Mouse (Mus musculus) spleen, postnatal 0 days (tissue): ENCODE data around the gene Tmem88b. TPM values are rescaled to one million over a fixed set of nuclear protein-coding genes. Genes with fewer than 3 reads are reported as not detected.

ENCODE experiments used
- polyA plus RNA-seq: library from polyadenylated mRNA; unstranded; fragments of >200 nt; fragmentation: Nextera tagmentation; extraction: Ambion mirVana; gene quantifications from 2 replicates; pipeline ENCODE4 v1.2.1, GENCODE M21; 2015

The Tmem88b gene
- polyA plus RNA-seq, result 0.05 TPM in 2 replicates

GRCm38 (mm10) chr4:155785819-155786218 is at the start of gene Tmem88b:
Gene Tmem88b (minus strand): TSS chr4:155785874.

GRCm38 (mm10) chr4:155831205-155831766 is 45.6 kb upstream of the Tmem88b start, which contains the start of gene Aurkaip1:
Gene Aurkaip1 (plus strand): TSS chr4:155831272.

GRCm38 (mm10) chr4:155811929-155812664 is 26.4 kb upstream of the Tmem88b start, which contains the start of gene Ccnl2:
Gene Ccnl2 (plus strand): TSS chr4:155812489.

GRCm38 (mm10) chr4:155802741-155803339 is 17.2 kb upstream of the Tmem88b start, which contains the start of gene Mrpl20:
Gene Mrpl20 (plus strand): TSS chr4:155802878.

GRCm38 (mm10) chr4:155790021-155790489 is 4.4 kb upstream of the Tmem88b start, which contains the start of gene Ankrd65:
Gene Ankrd65 (plus strand): TSS chr4:155790439.

GRCm38 (mm10) chr4:155774280-155774754 is 11.4 kb downstream of the Tmem88b start, which contains the start of gene Vwa1:
Gene Vwa1 (minus strand): TSS chr4:155774698.

GRCm38 (mm10) chr4:155760613-155761355 is 24.9 kb downstream of the Tmem88b start, which contains the start of gene Atad3a:
Gene Atad3a (minus strand): TSS chr4:155761093.

GRCm38 (mm10) chr4:155734350-155734941 is 51.2 kb downstream of the Tmem88b start, which contains the start of gene Tmem240:
Gene Tmem240 (plus strand): TSS chr4:155734800.

Other genes starting within 250 kb of the Tmem88b start
- gene Nadk, start 223.5 kb downstream of the Tmem88b start, polyA plus RNA-seq, result 48.0 and 55.7 TPM in 2 replicates
- 7.6 and 7.7 TPM in 2 replicates for gene Slc35e2, start 184.5 kb downstream of the Tmem88b start, polyA plus RNA-seq
- gene Cdk11b, start 161.0 kb downstream of the Tmem88b start, polyA plus RNA-seq, result 54.0 and 56.7 TPM in 2 replicates
- not detected in 2 replicates for gene Gm10563, start 140.5 kb downstream of the Tmem88b start, polyA plus RNA-seq
- gene Mmp23, start 132.5 kb downstream of the Tmem88b start, polyA plus RNA-seq, result 56.8 and 75.1 TPM in 2 replicates
- 7.3 and 10.4 TPM in 2 replicates for gene Mib2, start 116.7 kb downstream of the Tmem88b start, polyA plus RNA-seq
- gene Fndc10, start 91.5 kb downstream of the Tmem88b start, polyA plus RNA-seq, result 2.0 and 3.1 TPM in 2 replicates
- 82.9 and 89.4 TPM in 2 replicates for gene Ssu72, start 81.1 kb downstream of the Tmem88b start, polyA plus RNA-seq
- 0.31 and 0.65 TPM in 2 replicates for gene Tmem240, start 51.1 kb downstream of the Tmem88b start, polyA plus RNA-seq
- 45.9 and 48.6 TPM in 2 replicates for gene Atad3a, start 24.8 kb downstream of the Tmem88b start, polyA plus RNA-seq
- 7.7 and 9.2 TPM in 2 replicates for gene Vwa1, start 11.2 kb downstream of the Tmem88b start, polyA plus RNA-seq
- gene Ankrd65, start 4.6 kb upstream of the Tmem88b start, polyA plus RNA-seq, result 0.41 and 0.63 TPM in 2 replicates
- 202 and 239 TPM in 2 replicates for gene Mrpl20, start 17.0 kb upstream of the Tmem88b start, polyA plus RNA-seq
- 89.4 and 98.1 TPM in 2 replicates for gene Ccnl2, start 26.6 kb upstream of the Tmem88b start, polyA plus RNA-seq
- 120 and 131 TPM in 2 replicates for gene Aurkaip1, start 45.4 kb upstream of the Tmem88b start, polyA plus RNA-seq
- gene Mxra8, start 53.8 kb upstream of the Tmem88b start, polyA plus RNA-seq, result 46.8 and 65.4 TPM in 2 replicates
- 4.9 and 5.7 TPM in 2 replicates for gene Dvl1, start 61.5 kb upstream of the Tmem88b start, polyA plus RNA-seq
- gene Tas1r3, start 77.5 kb upstream of the Tmem88b start, polyA plus RNA-seq, result 0.14 and 0.18 TPM in 2 replicates
- 7.5 and 8.4 TPM in 2 replicates for gene Cptp, start 83.6 kb upstream of the Tmem88b start, polyA plus RNA-seq
- gene Ints11, start 83.7 kb upstream of the Tmem88b start, polyA plus RNA-seq, result 31.6 and 32.7 TPM in 2 replicates
- gene Pusl1, start 105.9 kb upstream of the Tmem88b start, polyA plus RNA-seq, result 26.0 and 27.2 TPM in 2 replicates
- gene Acap3, start 105.9 kb upstream of the Tmem88b start, polyA plus RNA-seq, result 8.0 and 10.8 TPM in 2 replicates
- gene Ube2j2, start 158.0 kb upstream of the Tmem88b start, polyA plus RNA-seq, result 73.1 and 76.2 TPM in 2 replicates
- 205 and 213 TPM in 2 replicates for gene C1qtnf12, start 176.4 kb upstream of the Tmem88b start, polyA plus RNA-seq
- 6.3 and 6.5 TPM in 2 replicates for gene B3galt6, start 206.8 kb upstream of the Tmem88b start, polyA plus RNA-seq
- 104 and 111 TPM in 2 replicates for gene Sdf4, start 207.0 kb upstream of the Tmem88b start, polyA plus RNA-seq
- 1.2 and 1.3 TPM in 2 replicates for gene Tnfrsf4, start 228.0 kb upstream of the Tmem88b start, polyA plus RNA-seq
- gene Tnfrsf18, start 240.3 kb upstream of the Tmem88b start, polyA plus RNA-seq, result 1.2 and 2.7 TPM in 2 replicates